Mouse (Mus musculus): ENCODE measurements at regions not wholly inside any gene's neighbourhood (a gene's known extent, or its start where the extent isn't known, plus 50 kb on each side); places are given as distances from the start of the nearest gene placed in this dataset.

GRCm38 (mm10) chr15:62128546-62129212, 1205.9 kb upstream of the A1bg start:
- no peak for DNase-seq (ENCODE audit: low spot score)

- no peak for DNase-seq (ENCODE audit: low spot score)
Measured at GRCm38 (mm10) chr15:62127602-62128158, 1204.9 kb upstream of the A1bg start.

GRCm38 (mm10) chr15:62125718-62126117, 1202.9 kb upstream of the A1bg start:
- DNase-seq (ENCODE audit: low spot score), result no peak

GRCm38 (mm10) chr15:62123756-62124155, 1200.9 kb upstream of the A1bg start:
- no peak for DNase-seq (ENCODE audit: low spot score)

- DNase-seq (ENCODE audit: low spot score), result no peak
Measured at GRCm38 (mm10) chr15:62122265-62123023, 1199.6 kb upstream of the A1bg start.

GRCm38 (mm10) chr15:62121696-62122095, 1198.9 kb upstream of the A1bg start:
- no peak for DNase-seq (ENCODE audit: low spot score)

- DNase-seq (ENCODE audit: low spot score), result no peak
Measured at GRCm38 (mm10) chr15:62120735-62121134, 1197.9 kb upstream of the A1bg start.

GRCm38 (mm10) chr15:62118997-62119396, 1196.2 kb upstream of the A1bg start:
- DNase-seq (ENCODE audit: low spot score), result no peak

- no peak for DNase-seq (ENCODE audit: low spot score)
Measured at GRCm38 (mm10) chr15:62116184-62116583, 1193.4 kb upstream of the A1bg start.

- DNase-seq (ENCODE audit: low spot score), result no peak
Measured at GRCm38 (mm10) chr15:62114815-62115214, 1192.0 kb upstream of the A1bg start.

- DNase-seq (ENCODE audit: low spot score), result no peak
Measured at GRCm38 (mm10) chr15:62112151-62112550, 1189.3 kb upstream of the A1bg start.

- no peak for DNase-seq (ENCODE audit: low spot score)
Measured at GRCm38 (mm10) chr15:62107976-62108375, 1185.2 kb upstream of the A1bg start.

GRCm38 (mm10) chr15:62106518-62106975, 1183.7 kb upstream of the A1bg start:
- DNase-seq (ENCODE audit: low spot score), result peak; percentile 35

GRCm38 (mm10) chr15:62105483-62105882, 1182.7 kb upstream of the A1bg start:
- DNase-seq (ENCODE audit: low spot score), result no peak

GRCm38 (mm10) chr15:62104653-62105052, 1181.8 kb upstream of the A1bg start:
- no peak for DNase-seq (ENCODE audit: low spot score)

- DNase-seq (ENCODE audit: low spot score), result no peak
Measured at GRCm38 (mm10) chr15:62099683-62100082, 1176.9 kb upstream of the A1bg start.

GRCm38 (mm10) chr15:62098791-62099660, 1176.2 kb upstream of the A1bg start:
- DNase-seq (ENCODE audit: low spot score), result no peak

GRCm38 (mm10) chr15:62096778-62097177, 1174.0 kb upstream of the A1bg start:
- no peak for DNase-seq (ENCODE audit: low spot score)

- DNase-seq (ENCODE audit: low spot score), result no peak
Measured at GRCm38 (mm10) chr15:62095198-62095597, 1172.4 kb upstream of the A1bg start.

- DNase-seq (ENCODE audit: low spot score), result no peak
Measured at GRCm38 (mm10) chr15:62093672-62094071, 1170.9 kb upstream of the A1bg start.

GRCm38 (mm10) chr15:62092671-62093185, 1169.9 kb upstream of the A1bg start:
- DNase-seq (ENCODE audit: low spot score), result no peak
